Mouse (Mus musculus) myocyte (in vitro differentiated cells): ENCODE results near the gene Kcnn4.

Source experiments
- E2F4 ChIP-seq: IDR thresholded peaks from one replicate; pipeline ENCODE4 v1.6.1; 2011; ENCODE audit warnings: mild to moderate bottlenecking, control low read depth, moderate library complexity; ENCODE audit not compliant: insufficient read depth
- MAX ChIP-seq: IDR thresholded peaks from one replicate; pipeline ENCODE4 v1.6.1; 2011; ENCODE audit warnings: low read depth, mild to moderate bottlenecking, control low read depth
- POLR2A ChIP-seq: IDR thresholded peaks from one replicate; pipeline ENCODE4 v1.6.1; 2011; ENCODE audit warnings: low read depth, mild to moderate bottlenecking, control low read depth, moderate library complexity; ENCODE audit not compliant: insufficient read length
- SRF ChIP-seq: IDR thresholded peaks from one replicate; pipeline ENCODE4 v1.6.1; 2011; ENCODE audit warnings: low read depth; ENCODE audit not compliant: control insufficient read depth, insufficient read length

- no peak for TF ChIP-seq POLR2A
- TF ChIP-seq E2F4, result no peak
- TF ChIP-seq SRF, result no peak
- TF ChIP-seq MAX, result no peak
Measured at GRCm38 (mm10) chr7:24422251-24422650, 52.2 kb downstream of the Kcnn4 start.
